Mouse (Mus musculus) induced T-regulatory cell, adult 2 months (primary cell): ENCODE data around the gene Ankrd61.
A peak's percentile ranks its signal among the peaks of the same experiment; 100 is the strongest.

Experiments
- DNase-seq: peaks from one replicate; pipeline ENCODE4 v3.0.0-alpha.2; 2012; ENCODE audit warnings: low read depth

Ankrd61 gene

DNA sequence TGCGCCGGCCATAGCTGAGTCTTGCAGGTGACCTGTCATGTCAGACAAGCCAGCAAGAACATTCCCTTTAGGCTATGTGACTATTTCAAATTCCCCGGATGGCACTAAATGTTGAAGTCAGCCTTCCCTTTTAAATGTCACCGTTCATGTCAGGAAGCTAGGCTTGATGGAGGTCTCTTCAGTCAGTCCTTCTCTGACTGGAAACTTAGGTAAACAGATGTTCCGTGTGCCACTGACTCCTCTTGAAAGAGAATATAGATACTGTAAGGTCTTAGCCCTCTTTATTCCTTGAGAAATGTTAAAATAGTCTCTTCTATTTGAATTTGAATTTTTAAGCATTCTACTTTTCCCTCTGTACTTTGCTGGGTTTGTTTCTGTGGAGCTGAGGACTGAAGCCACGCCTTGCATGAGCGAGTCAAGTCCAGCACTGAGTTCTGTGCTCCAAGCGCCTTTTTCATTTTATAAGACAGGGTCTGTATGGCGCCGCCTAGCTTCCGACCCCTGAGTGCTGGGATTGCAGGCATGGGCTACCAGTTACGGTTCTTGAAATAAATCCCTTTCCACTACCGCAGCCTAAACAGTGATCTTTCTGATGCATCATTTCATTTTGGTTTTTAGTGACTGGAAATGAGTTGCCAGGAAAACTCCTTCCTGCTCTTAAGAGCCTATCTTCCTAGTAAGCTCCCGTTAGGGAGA is at the start of gene Ankrd61:
Gene Ankrd61, minus strand, starts transcription at position 51 of the 696 bp plus-strand sequence.
- no peak for DNase-seq

- no peak for DNase-seq
Measured at GRCm38 (mm10) chr5:143943231-143944125, 46.0 kb upstream of the Ankrd61 start.

GRCm38 (mm10) chr5:143941588-143941987 is 44.1 kb upstream of the Ankrd61 start:
- DNase-seq: no peak

DNA sequence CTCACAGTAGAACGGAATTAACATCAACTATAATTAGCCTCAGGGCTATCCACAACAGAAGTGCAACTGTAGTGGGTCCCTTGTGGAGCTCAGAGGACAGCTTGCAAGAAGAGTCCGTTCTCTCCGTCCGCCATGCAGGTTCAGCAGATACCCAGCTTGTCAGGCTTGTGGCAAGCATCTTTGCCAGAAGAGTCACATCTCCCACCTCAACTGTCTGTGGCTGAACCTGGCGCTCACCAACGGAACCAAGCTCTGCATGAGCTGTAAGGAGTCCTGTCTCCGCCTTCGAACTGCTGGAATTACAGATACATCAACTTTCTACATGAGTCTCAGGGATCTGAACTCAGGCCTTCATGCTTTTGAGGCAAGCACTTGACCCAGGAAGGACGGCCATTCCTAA is 38.7 kb upstream of the Ankrd61 start:
- no peak for DNase-seq

GRCm38 (mm10) chr5:143933875-143934274 is 36.4 kb upstream of the Ankrd61 start:
- no peak for DNase-seq

- DNase-seq: no peak
Measured at GRCm38 (mm10) chr5:143933414-143933813, 35.9 kb upstream of the Ankrd61 start.

DNA sequence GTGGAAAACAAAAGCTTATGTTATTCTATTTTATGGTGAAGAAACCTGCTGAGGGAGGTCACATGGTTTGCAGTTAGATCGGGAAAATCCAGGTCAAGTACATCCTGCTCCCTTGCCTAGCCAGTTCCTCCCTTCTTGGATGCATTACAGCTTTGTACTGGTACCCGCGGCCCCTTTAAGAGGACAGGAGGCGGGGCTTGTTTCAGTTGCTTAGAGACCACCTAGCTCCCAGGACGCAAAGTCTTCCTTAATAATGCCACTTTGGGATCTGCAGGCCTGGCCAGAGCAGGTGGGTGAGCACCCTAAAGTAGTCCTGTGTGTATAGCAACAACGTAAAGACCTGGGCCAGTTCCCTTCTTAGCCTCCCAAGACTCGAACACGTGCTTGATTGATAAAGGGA is 35.3 kb upstream of the Ankrd61 start, which contains the start of gene Rsph10b:
Gene Rsph10b, plus strand, starts transcription at position 205 of the 400 bp plus-strand sequence.
- no peak for DNase-seq

GRCm38 (mm10) chr5:143931863-143932580 is 34.5 kb upstream of the Ankrd61 start:
- DNase-seq: no peak

DNA sequence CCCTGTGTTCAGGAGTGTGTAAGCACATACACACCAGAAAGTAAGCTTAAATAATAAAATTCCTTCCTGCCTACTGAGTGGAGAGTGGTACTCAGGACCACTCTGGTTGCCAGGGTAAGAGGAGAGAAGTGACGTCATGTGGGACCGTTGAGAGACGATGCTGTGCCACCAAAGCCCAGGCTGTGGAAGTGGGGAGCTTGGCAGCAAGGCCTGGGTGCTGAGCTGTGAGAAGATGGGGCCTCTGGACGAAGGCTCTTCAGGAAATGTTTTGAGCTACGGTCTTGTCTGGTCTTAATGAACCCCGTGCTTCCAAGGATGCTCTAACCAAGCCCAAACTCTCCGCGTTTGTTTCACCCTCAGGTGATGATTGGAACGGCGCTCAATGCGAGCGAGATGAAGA is 33.2 kb upstream of the Ankrd61 start:
- no peak for DNase-seq

GRCm38 (mm10) chr5:143929291-143929690 is 31.8 kb upstream of the Ankrd61 start:
- no peak for DNase-seq

DNA sequence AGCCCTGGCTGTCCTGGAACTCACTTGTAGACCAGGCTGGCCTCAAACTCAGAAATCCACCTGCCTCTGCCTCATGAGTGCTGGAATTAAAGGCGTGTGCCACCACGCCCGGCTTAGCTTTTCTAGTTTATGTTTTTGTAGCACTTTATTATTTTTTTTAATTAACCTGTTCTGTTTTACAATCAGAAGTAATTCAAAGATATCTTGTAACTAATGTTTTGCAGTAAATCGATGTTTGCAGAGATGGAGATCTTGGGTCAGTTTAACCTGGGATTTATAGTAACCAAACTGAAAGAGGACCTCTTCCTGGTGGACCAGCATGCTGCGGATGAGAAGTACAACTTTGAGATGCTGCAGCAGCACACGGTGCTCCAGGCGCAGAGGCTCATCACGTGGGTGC is 30.4 kb upstream of the Ankrd61 start, which contains the start of gene Gm42421:
Gene Gm42421, plus strand, starts transcription at position 301 of the 400 bp plus-strand sequence.
- no peak for DNase-seq

- no peak for DNase-seq
Measured at GRCm38 (mm10) chr5:143924781-143925452, 27.4 kb upstream of the Ankrd61 start.

GRCm38 (mm10) chr5:143918120-143918519 is 20.6 kb upstream of the Ankrd61 start:
- no peak for DNase-seq

DNA sequence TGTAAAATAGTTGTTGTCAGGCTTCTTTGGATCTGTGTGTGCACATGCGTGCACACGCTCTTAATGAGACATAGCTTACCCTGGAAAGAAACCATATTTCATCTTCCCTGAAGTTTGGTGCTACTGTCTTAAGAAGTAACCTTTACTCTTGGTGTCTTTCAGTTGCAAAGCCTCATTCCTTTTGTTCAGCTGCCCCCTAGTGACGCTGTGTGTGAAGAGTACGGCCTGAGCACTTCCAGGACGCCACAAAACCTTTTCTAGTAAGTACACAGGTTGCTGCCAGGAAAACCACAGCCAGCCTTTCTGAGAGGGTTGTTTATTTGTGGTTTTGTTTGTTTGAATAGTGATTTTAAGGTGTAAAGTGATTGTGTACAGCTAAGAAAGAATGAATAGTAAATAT is 19.9 kb upstream of the Ankrd61 start:
- DNase-seq: peak; percentile 85

GRCm38 (mm10) chr5:143916221-143916620 is 18.7 kb upstream of the Ankrd61 start:
- DNase-seq: no peak

DNA sequence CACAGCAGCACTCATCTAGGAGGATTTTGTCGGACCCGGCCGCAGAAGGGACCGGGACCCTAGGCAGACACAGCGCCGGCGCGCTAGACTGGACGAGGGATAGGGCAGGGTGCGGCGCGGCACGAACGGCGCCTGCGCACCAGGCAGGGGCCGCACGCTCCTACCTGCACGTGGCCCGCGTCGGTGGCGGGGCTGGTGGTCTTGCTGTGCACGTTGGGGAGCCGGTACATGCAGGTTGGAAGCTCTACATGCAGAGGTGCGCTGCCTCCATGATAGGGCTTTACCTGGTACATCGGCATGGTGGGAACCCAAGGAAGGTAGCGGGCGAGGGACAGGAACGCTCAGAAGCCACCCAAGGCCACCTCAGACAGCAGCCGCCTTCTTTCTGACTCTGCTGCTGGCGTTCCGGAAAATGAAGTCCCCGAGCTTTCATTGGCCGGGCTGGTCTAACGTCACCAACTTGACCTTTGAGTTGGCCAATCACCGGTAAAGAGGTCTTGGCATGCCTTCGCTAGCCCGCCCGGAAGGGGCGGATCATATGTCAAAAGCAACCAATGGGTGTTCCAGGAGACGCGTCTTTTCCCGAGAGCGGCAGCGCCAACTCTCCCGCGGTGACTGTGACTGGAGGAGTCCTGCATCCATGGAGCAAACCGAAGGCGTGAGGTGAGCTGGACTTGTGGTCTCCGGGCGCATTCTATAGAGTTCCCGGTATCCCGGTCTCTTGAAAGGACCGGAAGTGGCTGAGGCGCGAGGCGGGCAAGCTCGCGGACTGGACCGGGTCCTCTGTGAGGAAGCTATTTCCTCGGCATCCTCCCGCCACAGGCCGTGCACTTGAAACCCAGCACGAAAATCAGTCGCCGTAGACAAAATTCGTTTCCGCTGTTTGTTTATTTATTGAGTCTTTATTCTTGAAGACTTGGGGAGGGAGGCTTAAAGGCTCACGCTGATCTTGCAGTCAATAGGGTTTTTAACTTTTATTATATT is 12.2 kb upstream of the Ankrd61 start, which contains the start of the genes Aimp2 and Pms2:
Gene Aimp2, minus strand, starts transcription at position 431 of the 984 bp plus-strand sequence.
Gene Pms2, plus strand, starts transcription at position 548 of the 984 bp plus-strand sequence.
- DNase-seq: peak; percentile 99

DNA sequence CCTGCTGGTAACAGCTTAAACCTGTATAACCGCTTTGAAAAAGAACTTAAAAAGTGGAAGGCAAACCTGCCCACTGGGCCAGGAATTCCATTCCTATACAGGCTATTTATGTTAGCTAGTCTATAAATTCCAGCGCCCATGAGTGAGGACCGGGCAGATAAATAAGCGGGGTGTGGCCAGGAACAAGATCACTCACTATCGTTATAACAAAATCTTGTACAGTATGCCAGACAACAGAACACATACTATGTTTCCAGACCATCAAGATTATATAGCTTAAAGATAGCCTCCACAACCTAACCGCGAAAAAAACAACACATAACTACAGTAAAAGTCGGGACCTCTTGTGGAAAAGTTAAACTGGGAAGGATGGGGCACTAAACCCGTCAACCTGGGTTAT is 11.4 kb upstream of the Ankrd61 start:
- no peak for DNase-seq

GRCm38 (mm10) chr5:143906429-143906828 is 8.9 kb upstream of the Ankrd61 start:
- no peak for DNase-seq

- no peak for DNase-seq
Measured at GRCm38 (mm10) chr5:143903813-143904212, 6.3 kb upstream of the Ankrd61 start.

- no peak for DNase-seq
Measured at GRCm38 (mm10) chr5:143902111-143902510, 4.6 kb upstream of the Ankrd61 start.
